Mouse (Mus musculus): ENCODE results near the gene Polg. TPM values are rescaled to one million over a fixed set of nuclear protein-coding genes. Genes with fewer than 3 reads are reported as not detected.

Gene Polg
- total RNA-seq (2012; rRNA removed) (62.1 and 71.9 TPM in 2 replicates), total RNA-seq (2014; rRNA removed) (53.1 and 60.5 TPM in 2 replicates), polyA plus RNA-seq (2012; ENCODE audit: insufficient read length, low read depth) (116 and 135 TPM in 2 replicates)

- peaks cover 18 to 31% of the 10 kb centered on the region in 2 experiments for H3K36me3 ChIP-seq (replicated peaks in 1 of 2; ENCODE audit: control insufficient read depth in 1 of 2, insufficient read depth in 1 of 2, low read length in 1 of 2)
- H3K4me3 ChIP-seq (replicated peaks in 1 of 3; ENCODE audit: low read depth in 2 of 3, low read length in 2 of 3, poor library complexity in 1 of 3): peak within 1 kb of the TSS; percentile 67 to 85 (median 83)
- H3K79me2 ChIP-seq (replicated peaks; ENCODE audit: control insufficient read depth, extremely low read depth, insufficient read depth, poor library complexity, severe bottlenecking): 0 out of 2 replicates have a peak, but pooled peaks cover 16% of the 10 kb centered on the region
- peak within 1 kb of the TSS; percentile 84 for H3K9ac ChIP-seq (ENCODE audit: insufficient read depth, low read depth)
- in situ Hi-C loops (cut with MboI; ENCODE audit: low pct_ligation_motif_present, low pct_unique_long_range_greater_than_20kb, low sequenced_read_pairs): loop anchor here (10.0 to 25.0 kb wide), 2 partner anchors 91 to 204 kb away; partner anchors contain the start of gene Abhd2
- H3K4me1 ChIP-seq (ENCODE audit: control insufficient read depth in 1 of 2, insufficient read depth in 2 of 2): peaks cover 4 to 42% of the 10 kb centered on the region in 2 experiments
- peak within 1 kb of the TSS; percentile 47 for H3K27ac ChIP-seq (ENCODE audit: insufficient read depth, low read depth)
- DNase-seq (ENCODE audit: extremely low read depth): peak; percentile 96
- H3K4me2 ChIP-seq (ENCODE audit: insufficient read depth, low read depth, poor library complexity, severe bottlenecking): peak within 1 kb of the TSS; percentile 57
- no peaks in the 10 kb centered on the region for H3K27me3 ChIP-seq (replicated peaks)
- dilution Hi-C loops (cut with MboI; ENCODE audit: extremely low pct_ligation_motif_present, extremely low pct_unique_long_range_greater_than_20kb, low sequenced_read_pairs): no loop called here
- H3K9me3 ChIP-seq (replicated peaks; ENCODE audit: low read length): no peaks in the 10 kb centered on the region
- TF ChIP-seq IRF4 (IDR thresholded peaks at IDR 0.05; ENCODE audit: low read depth, low read length) (0 out of 2 replicates have a peak, but pooled peaks have one; percentile 17), TCF12 (IDR thresholded peaks at IDR 0.05; ENCODE audit: low read depth, low read length) (peak; percentile 80), USF2 (conservative IDR thresholded peaks at IDR 0.05; ENCODE audit: low read depth, low read length) (no peak), ELF1 (IDR thresholded peaks at IDR 0.05; ENCODE audit: low read depth, low read length) (peak; percentile 100), KAT2A (IDR thresholded peaks at IDR 0.05; ENCODE audit: insufficient replicate concordance, low read length) (0 out of 2 replicates have a peak, but pooled peaks have one; percentile 85), POLR2AphosphoS2 (IDR thresholded peaks at IDR 0.05; ENCODE audit: low read depth, low read length) (no peak), ZC3H11A (IDR thresholded peaks at IDR 0.05; ENCODE audit: low read depth, low read length) (no peak), ZMIZ1 (IDR thresholded peaks at IDR 0.05; ENCODE audit: low read depth, low read length) (peak; percentile 66; the same call in 1 of the 2 replicates), NELFE (IDR thresholded peaks at IDR 0.05; ENCODE audit: low read depth, low read length) (peak; percentile 84), SMC3 (IDR thresholded peaks at IDR 0.05; ENCODE audit: low read depth, low read length) (no peak), ZNF384 (IDR thresholded peaks at IDR 0.05; ENCODE audit: low read depth, low read length) (no peak), MAZ (IDR thresholded peaks at IDR 0.05; ENCODE audit: low read depth, low read length) (0 out of 2 replicates have a peak, but pooled peaks have one; percentile 61), TBP (conservative IDR thresholded peaks at IDR 0.05; ENCODE audit: low read depth, low read length) (peak; percentile 99), CTCF (conservative IDR thresholded peaks at IDR 0.05 in 1 of 2, IDR thresholded peaks at IDR 0.05 in 1 of 2; ENCODE audit: low read depth in 2 of 2, low read length in 2 of 2) (no peak), USF1 (IDR thresholded peaks at IDR 0.05; ENCODE audit: low read depth, low read length) (no peak), MAX (IDR thresholded peaks at IDR 0.05; ENCODE audit: low read length) (peak; percentile 80), ETS1 (conservative IDR thresholded peaks at IDR 0.05; ENCODE audit: low read depth, low read length) (no peak; the same call in 1 of the 2 replicates), MXI1 (IDR thresholded peaks at IDR 0.05; ENCODE audit: low read depth, low read length) (peak; percentile 59; the same call in 1 of the 2 replicates), MEF2A (IDR thresholded peaks at IDR 0.05; ENCODE audit: borderline replicate concordance, low read depth, low read length) (peak; percentile 65), BHLHE40 (IDR thresholded peaks at IDR 0.05; ENCODE audit: low read depth, low read length) (peak; percentile 88), ZKSCAN1 (IDR thresholded peaks at IDR 0.05; ENCODE audit: borderline replicate concordance, low read depth, low read length) (no peak), POLR2A (IDR thresholded peaks at IDR 0.05; ENCODE audit: low read depth, low read length) (peak; percentile 87), JUN (IDR thresholded peaks at IDR 0.05; ENCODE audit: insufficient read depth, low read depth, low read length) (no peak), CHD1 (IDR thresholded peaks at IDR 0.05; ENCODE audit: low read depth, low read length) (peak; percentile 97; the same call in 1 of the 2 replicates), CHD2 (IDR thresholded peaks at IDR 0.05; ENCODE audit: low read length) (peak; percentile 52), UBTF (IDR thresholded peaks at IDR 0.05; ENCODE audit: low read depth, low read length) (no peak; the same call in 1 of the 2 replicates), EP300 (IDR thresholded peaks at IDR 0.05; ENCODE audit: low read length) (no peak; the same call in 1 of the 2 replicates), PAX5 (IDR thresholded peaks at IDR 0.05; ENCODE audit: low read length) (peak; percentile 51; the same call in 1 of the 2 replicates), HCFC1 (IDR thresholded peaks at IDR 0.05; ENCODE audit: low read depth, low read length) (peak; percentile 80), MAFK (IDR thresholded peaks at IDR 0.05; ENCODE audit: insufficient replicate concordance, low read length) (peak; percentile 96), RCOR1 (conservative IDR thresholded peaks at IDR 0.05; ENCODE audit: low read depth, low read length) (no peak), E2F4 (IDR thresholded peaks at IDR 0.05; ENCODE audit: insufficient replicate concordance, low read depth, low read length) (0 out of 2 replicates have a peak, but pooled peaks have one; percentile 42), GABPA (IDR thresholded peaks at IDR 0.05; ENCODE audit: insufficient replicate concordance, low read depth, low read length) (no peak), SIN3A (IDR thresholded peaks at IDR 0.05; ENCODE audit: low read length) (peak; percentile 77; the same call in 1 of the 2 replicates), RAD21 (IDR thresholded peaks at IDR 0.05; ENCODE audit: low read depth, low read length) (no peak), NRF1 (IDR thresholded peaks at IDR 0.05; ENCODE audit: low read depth, low read length) (peak; percentile 68), MYC (IDR thresholded peaks at IDR 0.05; ENCODE audit: low read depth, low read length) (peak; percentile 83; the same call in 1 of the 2 replicates)
Observed at GRCm38 (mm10) chr7:79466053-79466901, at the start of gene Polg. Gene Polg (minus strand): TSS chr7:79466362.

Data from CH12.LX (cell line).